Mouse (Mus musculus) gastrocnemius, postnatal 14 days (tissue): Measurements from ENCODE around the gene Sdk2. TPM values are rescaled to one million over a fixed set of nuclear protein-coding genes. Genes with fewer than 3 reads are reported as not detected.

Source experiments
- DNase-seq: peaks from one replicate; pipeline ENCODE4 v3.0.0; 2021; ENCODE audit warnings: mixed read lengths
- intact Hi-C: fragments of 180-260 bp; cut with DNase I; formaldehyde crosslinking; loops from one replicate; pipeline ENCODE4 v1.15.1; 2025; ENCODE audit warnings: low total_unique reads
- total RNA-seq, 2 experiments: library from RNA; stranded (reverse); gene quantifications; 2 replicates each; pipeline ENCODE4 v1.2.3; 2021

Sdk2 gene
- total RNA-seq, 2 experiments from 2014 or later, result 2.0 to 3.7 TPM

DNA sequence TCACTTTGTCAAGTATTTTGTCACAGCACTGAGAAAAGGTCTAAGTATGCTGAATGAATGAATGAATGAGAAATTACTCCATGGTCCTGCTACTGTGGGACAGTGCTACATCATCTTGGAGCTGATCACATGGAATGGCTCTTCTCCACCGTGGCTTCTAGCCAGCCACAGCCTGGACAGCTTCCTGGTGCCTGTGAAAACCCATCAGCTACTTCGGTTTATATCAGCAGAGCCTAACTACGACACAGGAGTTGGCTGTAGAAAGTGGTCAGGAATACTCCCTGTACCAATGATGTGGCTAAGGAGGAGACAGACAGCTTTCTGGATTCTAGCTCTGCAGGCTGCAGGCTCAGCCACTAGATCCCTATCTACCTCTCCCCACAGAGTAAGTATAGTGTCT is 63.7 kb downstream of the Sdk2 start:
- DNase-seq, result peak; percentile 29
- intact Hi-C loops, result no loop called here

DNA sequence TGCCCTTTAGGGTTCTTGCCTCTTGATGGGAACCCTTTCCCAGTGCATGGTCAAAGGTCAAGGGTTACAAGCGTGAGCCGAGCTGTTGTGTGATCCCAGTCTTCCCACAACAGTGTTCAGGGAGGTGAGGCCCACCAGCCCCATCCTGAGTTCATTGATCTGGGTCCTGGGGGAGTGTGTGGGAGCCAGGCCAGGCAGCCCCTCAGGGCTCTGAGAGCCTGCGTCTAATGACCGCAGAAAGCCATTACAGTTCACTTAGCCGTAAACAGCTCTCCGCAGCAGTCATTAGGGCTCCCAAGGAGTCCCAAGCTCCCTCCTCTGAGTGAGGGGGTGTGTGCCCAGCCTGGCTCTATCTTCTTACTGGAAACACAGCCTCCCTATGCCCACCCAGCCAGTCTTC is 66.8 kb downstream of the Sdk2 start:
- DNase-seq, result no peak
- intact Hi-C loops, result no loop called here

DNA sequence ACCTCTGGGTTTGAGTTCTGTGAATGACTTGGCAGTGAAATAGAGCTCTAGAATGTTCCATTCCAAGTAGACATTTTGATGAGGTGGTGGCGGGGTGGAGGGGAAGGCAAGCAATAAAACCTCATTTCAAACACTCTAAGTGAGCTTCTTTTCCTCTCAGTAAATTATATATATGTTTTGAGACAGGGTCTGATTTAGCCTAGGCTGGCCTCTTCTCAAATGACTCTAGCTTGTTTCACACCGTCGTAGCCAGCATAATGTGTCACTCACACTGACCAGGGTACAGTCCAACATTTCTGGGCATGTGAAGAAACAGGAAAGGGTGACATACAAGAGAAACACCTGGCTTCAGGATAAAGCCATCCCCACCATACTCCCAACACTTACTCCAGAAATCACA is 68.1 kb downstream of the Sdk2 start:
- intact Hi-C loops, result no loop called here
- DNase-seq, result no peak

DNA sequence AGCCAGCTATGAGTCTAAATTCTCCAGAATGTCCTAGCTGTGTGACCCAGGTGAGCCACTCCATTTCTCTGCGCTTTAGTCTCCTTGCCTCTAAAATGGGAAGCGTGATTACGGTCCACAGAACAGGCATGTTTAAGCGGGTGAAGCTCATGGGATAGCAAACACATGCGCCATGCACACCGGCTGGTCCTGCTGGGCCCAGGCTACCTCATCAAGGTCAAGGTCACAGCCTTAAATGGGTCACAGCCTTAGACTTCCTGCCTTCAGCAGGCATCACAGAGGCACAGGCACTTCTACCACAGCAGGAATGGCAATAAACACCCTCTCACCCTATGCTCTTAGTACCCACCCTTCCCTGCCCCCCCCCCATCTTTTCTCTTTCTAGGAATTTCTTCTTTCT is 72.9 kb downstream of the Sdk2 start:
- intact Hi-C loops, result no loop called here
- DNase-seq, result no peak

DNA sequence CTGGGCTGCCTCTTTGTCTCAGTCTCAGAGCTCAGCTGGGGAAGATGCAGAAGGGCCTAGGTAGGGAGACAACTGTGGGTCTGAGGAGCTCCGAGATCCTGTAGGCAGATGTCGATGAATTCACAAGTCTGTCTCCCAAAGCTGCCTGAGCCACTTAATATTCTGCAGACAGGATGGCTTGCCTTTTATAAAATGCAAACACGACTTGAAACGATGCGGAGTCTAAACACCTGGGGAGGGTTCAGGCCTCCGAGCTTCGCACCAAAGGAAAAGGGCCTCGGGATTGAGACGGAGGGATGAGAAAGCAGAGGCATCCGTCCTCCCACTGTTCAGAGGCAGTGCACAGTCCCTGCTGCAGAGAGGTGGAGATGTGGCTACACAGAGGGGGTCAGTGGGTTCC is 74.0 kb downstream of the Sdk2 start:
- intact Hi-C loops, result no loop called here
- no peak for DNase-seq

DNA sequence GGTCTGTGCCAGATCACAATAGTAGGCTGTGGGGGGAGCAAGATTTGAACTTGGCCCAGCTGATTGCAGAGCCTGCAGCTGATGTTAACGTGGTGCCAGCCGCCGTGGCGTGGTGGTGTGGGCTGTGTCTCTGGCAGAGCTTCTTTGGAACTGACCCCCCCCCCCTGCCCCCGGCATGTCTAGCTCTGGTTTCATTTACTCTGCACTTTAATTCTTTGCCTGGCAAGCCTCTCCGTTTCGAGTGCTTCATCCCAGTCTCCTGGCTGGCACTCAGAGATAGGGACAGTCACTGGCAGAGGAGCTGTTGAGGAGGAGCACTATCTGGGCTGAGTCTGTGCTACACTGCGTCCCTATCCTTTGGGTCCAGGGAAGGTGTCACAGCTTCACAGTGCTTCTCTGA is 75.0 kb downstream of the Sdk2 start:
- intact Hi-C loops, result no loop called here
- peak; percentile 25 for DNase-seq

DNA sequence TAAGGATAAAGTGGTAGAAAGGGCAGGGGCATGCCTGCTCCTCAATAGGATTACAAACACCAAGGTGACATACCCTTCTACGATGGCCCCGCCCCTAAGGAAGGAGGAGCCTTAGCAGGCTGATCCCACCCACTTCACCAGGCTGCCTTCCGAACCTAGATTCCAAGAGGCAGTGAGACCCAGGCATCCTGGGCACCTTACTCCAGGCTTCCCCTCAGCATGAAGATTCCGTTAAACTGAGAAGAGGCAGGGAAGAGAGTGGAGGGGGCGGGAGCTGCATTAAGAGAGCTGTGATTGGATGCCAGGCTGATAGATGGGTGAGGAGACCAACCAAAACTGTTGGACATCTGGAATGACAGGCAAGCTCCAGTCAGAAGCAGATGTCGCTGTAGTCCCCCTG is 76.4 kb downstream of the Sdk2 start:
- intact Hi-C loops, result no loop called here
- peak; percentile 45 for DNase-seq

DNA sequence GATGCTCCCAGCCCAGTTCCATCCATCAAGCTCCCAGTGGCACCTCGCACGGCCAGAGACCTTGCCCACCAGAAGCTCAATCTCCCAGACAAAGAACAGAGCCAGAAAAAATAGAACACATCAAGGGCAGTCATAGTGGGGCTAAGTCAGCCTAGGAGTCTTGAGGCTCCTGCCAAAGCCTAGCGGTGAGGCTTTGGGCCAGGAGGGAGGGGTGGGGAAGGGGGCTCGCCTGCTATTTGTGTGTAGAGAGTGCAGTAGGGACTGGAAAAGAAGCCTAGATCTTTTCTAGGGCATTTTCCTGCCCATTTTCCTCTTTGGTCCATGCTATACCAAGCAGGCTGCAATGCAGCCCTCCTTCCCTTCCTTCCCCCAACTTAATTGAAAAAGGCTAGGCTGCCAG is 76.8 kb downstream of the Sdk2 start:
- intact Hi-C loops, result no loop called here
- no peak for DNase-seq

DNA sequence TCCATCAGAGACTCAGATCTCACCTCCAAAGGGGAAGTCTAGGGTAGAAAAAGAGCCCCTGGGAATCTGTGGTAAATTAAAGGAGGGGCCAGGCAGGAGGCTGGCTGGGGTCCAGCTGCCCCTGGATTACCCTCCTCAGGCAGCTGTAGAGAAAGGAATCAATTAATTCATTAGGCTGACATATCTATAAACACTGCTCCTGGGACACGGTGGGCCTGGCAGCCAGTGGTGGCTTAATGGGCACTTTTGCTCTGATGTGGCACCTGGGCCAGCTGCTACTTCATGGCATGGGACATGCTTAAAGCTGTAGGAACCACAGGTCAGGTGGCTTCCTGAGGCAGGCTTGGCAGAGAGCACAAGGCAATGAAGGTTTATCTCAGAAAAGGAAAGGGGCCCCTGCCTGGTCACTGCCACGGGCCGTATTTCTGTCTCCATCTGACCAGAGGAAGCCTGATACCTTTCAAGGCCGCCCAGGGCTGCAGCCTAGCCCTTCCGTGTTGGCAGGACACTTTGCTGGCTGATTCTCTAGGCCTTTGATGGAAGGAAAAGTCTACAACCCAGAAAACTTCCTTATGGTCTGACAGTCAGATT is 80.9 kb downstream of the Sdk2 start:
- intact Hi-C loops, result no loop called here
- DNase-seq, result no peak

DNA sequence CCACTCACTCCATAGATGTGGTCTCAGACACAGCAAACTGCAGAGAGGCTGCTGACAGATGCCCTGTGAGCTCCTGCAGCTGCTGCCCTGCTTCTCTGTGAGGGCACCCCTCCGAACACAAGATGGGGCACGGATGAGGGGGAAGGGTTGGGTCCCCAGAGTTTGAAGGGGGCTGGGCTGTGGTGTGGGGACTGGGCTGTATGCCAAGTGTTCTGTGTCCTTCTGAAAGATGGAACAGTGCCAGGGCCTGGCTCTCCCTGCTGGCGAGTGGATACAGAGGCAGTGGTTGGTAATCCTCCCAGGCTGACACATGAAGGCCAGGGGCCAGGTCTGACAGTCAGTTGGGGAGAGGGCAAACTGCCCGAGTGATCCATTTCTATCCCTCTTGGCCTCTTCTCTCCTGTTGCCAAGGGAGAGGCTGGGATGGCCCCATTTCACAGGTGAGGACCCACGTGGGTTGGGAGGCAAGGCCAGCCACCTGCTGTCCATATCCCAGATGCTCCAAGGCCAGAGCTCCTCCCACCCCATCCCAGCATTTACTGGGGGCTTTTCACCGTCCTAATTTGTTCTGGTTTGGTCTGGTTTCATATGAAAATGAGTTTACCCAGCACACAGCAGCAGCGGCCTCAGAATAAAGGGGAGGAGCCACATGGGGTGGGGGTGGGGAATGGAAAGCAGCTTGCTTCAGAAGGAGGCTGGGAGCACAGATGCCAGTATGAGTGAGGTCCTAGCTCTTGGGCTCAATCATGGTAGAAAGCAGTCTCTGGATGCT is 84.9 kb downstream of the Sdk2 start:
- intact Hi-C loops, result no loop called here
- DNase-seq, result no peak

DNA sequence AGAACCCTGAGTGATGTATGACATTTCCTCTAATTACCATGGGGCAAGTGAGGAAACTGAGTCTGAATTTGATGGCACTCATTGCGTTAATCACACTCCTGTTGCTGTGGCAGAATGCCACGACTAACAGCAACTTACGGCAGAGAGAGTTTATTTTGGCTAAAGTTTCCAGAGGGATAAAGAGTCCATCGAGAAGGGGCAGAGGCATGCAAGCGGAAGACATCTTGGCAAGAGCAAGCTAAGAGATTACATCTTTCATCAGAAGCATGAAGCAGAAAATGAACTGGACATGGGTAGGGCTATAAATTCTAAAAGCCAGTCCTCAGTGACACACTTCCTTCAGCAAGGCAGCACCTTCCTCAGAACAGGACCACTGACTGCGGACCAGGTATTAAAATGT is 85.8 kb downstream of the Sdk2 start:
- DNase-seq, result no peak
- intact Hi-C loops, result no loop called here

DNA sequence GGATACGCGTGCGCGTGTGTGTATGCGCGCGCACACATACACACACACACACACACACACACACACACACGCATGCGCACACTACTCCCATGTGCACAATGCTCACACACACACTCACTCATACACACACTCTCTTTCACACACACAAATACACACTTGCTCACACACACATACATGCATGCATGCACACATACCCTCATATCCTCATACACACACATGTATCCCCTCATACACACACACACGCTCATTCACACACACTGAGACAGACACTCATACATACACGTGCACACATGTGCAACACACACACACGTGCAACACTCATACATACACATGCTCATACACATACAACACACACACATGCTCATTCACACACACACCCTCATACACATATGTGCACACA is 88.5 kb downstream of the Sdk2 start:
- intact Hi-C loops, result no loop called here
- no peak for DNase-seq

DNA sequence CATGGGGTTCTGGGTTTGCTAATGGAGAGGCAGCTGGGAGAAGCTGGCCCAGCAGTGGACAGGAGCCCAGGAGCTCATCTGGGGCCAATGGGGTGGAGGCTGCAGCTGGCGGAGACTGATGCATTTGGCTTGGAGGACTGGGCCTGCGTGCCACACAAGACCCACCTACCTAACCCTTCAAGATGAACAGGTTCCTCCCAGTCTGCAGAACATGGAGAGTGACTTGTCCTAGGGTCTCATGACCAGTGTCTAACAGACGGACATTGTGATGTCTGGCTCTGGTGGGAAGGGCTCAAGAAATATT is 91.2 kb downstream of the Sdk2 start:
- intact Hi-C loops, result no loop called here
- no peak for DNase-seq

DNA sequence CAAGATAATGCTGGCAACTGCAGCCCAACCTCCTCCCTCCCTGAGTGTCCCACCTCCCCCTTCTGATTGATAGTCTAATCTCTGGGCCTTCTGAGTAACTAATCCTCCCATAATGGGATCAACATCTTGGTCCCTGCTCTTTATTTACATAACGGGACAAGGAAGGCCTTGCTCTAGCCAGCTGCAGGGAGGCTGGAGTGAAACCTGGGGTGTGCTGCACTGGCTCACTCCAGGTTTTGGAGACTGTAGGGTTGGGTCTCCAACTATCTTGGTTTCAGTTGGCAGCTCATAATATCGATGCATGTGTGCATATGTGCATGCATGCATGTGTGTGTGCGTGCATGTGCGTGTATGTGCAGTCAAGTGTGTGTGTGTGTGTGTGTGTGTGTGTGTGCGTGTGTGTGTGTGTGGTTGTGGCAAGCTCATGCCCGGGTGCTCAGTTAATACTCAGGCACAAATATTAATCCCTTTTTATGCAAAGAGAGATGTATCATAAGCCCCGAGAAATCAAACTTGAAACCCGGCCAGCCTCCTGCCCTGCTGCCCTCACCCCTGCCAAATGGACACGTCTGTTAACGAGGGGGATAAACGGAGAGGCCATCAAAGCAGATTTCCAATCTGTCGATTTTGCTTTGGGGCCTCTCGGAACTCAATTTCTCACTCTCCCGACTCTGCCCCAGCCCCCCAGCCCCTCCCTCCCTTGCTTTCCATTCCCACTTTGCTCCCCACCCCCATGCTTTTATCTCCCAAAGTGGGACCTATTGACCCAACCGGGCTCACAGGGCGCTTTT is 91.8 kb downstream of the Sdk2 start:
- DNase-seq, result no peak
- intact Hi-C loops, result no loop called here

DNA sequence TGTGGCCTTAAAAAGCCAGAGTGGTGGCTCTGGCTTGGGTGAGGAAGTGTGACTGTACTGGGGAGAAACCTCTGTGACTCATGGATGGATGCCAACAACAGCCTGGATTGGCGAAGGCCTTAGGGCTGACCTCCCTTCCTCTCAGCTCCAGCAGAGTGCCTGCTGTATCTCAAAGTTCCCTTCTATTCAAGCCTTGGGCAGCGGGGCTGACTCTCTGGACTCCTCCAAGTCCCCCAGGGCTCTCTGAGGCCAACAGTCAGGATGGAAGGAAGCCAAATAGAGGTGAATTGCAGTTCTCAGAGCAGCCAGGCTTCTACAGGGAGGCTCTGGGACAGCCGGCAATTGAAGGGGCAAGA is 94.4 kb downstream of the Sdk2 start:
- DNase-seq, result no peak

DNA sequence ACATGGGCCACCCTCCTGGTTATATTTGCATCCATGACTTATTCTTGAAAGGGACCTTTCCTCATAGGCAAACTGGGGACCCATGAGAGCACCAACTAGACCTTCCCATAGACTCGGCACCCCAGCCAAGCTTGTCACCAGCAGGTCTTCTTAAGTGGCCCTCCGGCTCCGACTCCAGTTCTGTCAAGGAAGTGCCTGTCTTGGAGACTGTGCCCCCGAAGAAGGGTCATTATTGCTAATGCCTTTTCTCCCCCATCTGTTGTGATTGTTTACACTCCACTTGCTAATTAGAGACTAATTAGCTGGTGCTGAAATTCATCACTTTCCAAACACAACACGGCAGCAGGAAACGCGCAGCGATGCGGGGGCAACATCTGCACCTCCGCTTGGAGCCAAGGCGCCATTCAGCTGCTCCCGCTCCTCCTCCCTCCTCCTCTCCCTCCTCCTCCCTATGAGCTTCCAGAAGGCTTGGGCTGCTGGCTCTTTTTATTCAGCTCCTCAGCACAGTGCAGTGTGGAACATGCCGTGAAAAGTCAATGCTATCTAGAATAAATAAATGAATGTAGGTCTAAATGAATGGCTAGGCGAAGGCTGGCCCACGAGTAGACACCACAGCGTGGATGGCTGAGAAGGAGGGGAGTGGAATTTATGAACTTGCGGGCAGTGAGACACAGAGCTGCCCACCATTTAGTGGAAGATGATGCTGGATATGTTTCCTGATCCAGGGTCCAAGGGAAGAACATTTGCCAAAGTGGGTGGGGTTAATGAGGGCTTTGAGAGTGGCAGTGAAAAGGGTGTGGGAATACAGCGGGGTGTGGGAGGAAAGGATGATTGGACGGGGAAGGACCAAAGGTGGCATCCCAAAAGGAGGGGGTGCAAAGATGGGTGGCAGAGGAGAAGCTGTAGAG is 95.0 kb downstream of the Sdk2 start:
- DNase-seq, result no peak
- intact Hi-C loops, result no loop called here

More for the DNA sequence above, 94.4 kb downstream of the Sdk2 start:
- intact Hi-C loops, result no loop called here

DNA sequence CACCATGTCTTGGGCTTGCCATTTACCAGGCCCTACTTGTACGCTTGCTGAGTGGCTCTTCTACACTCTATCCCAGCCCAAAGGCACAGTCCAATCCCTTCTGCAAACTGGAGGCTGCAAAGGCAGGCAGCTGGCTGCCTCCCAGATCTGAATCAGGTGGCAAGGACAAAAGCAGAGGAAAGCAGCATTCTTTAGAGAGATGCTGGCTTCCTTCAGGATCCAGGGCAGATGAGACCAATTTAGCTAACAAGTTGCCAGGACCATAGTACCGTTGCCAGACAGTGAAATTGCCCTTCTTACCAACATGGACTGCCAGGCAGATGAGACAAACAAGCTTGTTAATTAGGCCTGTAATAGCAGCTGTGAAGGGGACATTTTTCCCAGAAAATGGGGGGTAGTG is 96.8 kb downstream of the Sdk2 start:
- DNase-seq, result no peak
- intact Hi-C loops, result no loop called here

DNA sequence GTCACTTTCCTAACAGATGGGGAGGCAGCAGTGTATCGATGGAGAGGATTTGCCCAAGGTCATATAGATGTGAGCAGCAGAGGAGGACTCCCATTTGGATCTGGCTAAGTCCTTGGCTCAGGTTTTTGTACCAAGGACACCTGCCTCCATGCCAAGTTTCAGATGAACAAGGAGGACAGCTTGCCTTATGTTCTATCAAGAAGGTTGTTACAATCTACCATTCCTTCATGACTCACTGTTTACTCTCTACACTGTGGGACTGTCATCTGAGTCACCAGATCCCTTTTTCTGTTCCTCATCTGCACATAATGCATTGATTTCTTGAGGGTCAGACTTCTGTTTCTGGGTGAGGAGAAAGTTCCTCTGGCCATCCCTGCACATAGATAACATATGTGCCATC is 101.6 kb downstream of the Sdk2 start:
- intact Hi-C loops, result no loop called here
- DNase-seq, result no peak

DNA sequence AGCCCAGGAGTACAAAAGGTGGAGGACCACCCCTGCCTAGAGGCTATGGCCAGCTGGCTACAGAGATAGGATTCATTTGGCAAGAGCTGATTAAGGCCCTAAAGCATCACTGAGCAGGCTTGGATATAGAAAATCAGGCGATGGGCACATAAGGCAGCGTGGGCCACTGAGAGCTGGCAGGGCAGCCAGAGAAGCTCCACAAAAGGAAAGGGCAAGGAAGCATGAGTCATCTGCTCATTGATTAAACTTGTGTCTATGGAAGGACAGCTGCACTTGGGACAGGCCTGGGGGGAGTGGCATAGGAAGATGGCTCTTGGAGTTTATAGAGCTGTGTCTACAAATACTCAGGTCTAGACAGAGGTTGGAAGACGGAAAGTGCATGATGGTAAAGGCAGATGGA is 104.1 kb downstream of the Sdk2 start:
- no peak for DNase-seq
- intact Hi-C loops, result no loop called here

DNA sequence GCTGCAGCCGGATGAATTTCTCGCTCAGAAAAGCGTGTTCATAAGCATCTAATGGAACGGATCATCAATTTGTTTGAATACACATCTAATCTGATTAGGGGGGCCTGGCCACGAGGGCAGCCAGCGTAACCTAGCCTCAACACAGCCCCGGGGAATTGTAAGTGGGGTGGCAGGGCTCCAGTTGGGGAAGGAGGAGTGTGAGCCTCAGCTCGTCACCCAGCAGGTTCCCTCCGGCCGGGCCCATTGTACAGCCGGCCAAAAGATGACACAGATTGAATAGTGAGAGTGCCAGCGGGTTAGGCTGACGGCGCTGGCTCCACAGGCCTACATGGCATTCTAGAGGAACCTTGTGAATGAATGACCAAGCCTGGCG is 115.2 kb downstream of the Sdk2 start:
- no peak for DNase-seq
- intact Hi-C loops, result no loop called here
